In the genomic region with DNA sequence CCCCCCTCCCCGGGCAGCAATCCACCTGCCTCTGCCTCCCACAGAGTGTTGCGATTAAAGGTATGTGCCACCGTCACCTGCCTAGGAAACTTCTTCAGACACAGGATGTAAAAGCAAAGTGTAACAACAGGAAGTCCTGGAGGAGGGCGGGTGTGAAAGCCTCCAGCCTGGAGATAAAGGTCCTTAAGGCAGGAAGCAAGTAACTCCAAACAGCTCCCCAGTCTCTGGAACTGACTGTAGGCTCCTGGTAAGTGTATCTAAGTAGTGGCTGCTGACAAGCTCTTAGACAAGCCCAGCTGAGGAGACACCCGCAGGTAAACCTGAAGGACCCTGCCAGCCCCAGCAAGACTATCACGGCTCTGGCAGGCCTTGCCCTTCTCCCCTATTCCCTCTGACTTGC, we compare ENCODE assay signal across 10 mouse cellular contexts. TPM values are rescaled to one million over a fixed set of nuclear protein-coding genes. Genes with fewer than 3 reads are reported as not detected.
DNase-seq lines count a peak whose midpoint lies in the region; ATAC-seq and TF ChIP-seq lines count a peak whose summit lies in the region.
"Had no signal": no experiment of that assay in that cellular context is flagged by ENCODE, and none has a peak within 500 bp of the region (broad histone marks: within the 10 kb centered on the region; RNA-seq: fewer than 3 reads in every experiment).

No protein-coding gene starts in this region.

- H3K27me3 ChIP-seq in heart, embryonic 14.5 days (ENCODE audit: control insufficient read depth, insufficient read depth, low read length): no peaks in the 10 kb centered on the region
- no peaks in the 10 kb centered on the region for H3K27me3 ChIP-seq in myocyte (ENCODE audit: control insufficient read depth, insufficient read depth, insufficient read length)
- H3K27me3 ChIP-seq: forebrain, embryonic 13.5 days; neural tube, embryonic 12.5 days had no signal

- WGBS in heart, embryonic 14.5 days: 7% methylated on average over 5 of the region's 6 CpGs

- peak; percentile 44 to 63 for DNase-seq in CD8-positive naive resting alpha-beta T cell, adult 2 months (ENCODE audit: low read depth in 2 of 2, low spot score in 2 of 2)
- peak; percentile 27 for DNase-seq in kidney, postnatal 14 days
- no peak for DNase-seq in right cerebral cortex, postnatal 4 days
- DNase-seq in B cell, adult 2 months: no peak
- DNase-seq in spleen, postnatal 14 days (ENCODE audit: low spot score in 2 of 2): no peak
- no peak for DNase-seq in spleen, adult 18-20 months

- H3K36me3 ChIP-seq in heart, embryonic 14.5 days (ENCODE audit: control insufficient read depth, insufficient read depth, low read length): no peaks in the 10 kb centered on the region
- H3K36me3 ChIP-seq in myocyte (ENCODE audit: control insufficient read depth, insufficient read depth): no peaks in the 10 kb centered on the region
- H3K36me3 ChIP-seq: neural tube, embryonic 12.5 days had no signal

- H3K9ac ChIP-seq in heart, embryonic 14.5 days (ENCODE audit: low read length): peak overlapping the region; percentile 59
- H3K9ac ChIP-seq: forebrain, embryonic 13.5 days; neural tube, embryonic 12.5 days had no signal

- H3ac ChIP-seq in myocyte (ENCODE audit: control insufficient read depth, insufficient read length): no peak overlapping the region

- H3K27ac ChIP-seq in heart, embryonic 14.5 days (replicated peaks in 1 of 2; ENCODE audit: control insufficient read depth in 1 of 2, insufficient read depth in 1 of 2, low read depth in 2 of 2, low read length in 2 of 2): peak overlapping the region; percentile 15 to 78
- H3K27ac ChIP-seq: forebrain, embryonic 13.5 days; neural tube, embryonic 12.5 days had no signal

- H3K4me3 ChIP-seq in heart, embryonic 14.5 days (ENCODE audit: control insufficient read depth in 1 of 2, insufficient read depth in 1 of 2, low read depth in 1 of 2, low read length in 2 of 2): no peak overlapping the region
- no peak overlapping the region for H3K4me3 ChIP-seq in myocyte
- H3K4me3 ChIP-seq: forebrain, embryonic 13.5 days; neural tube, embryonic 12.5 days had no signal

- ATAC-seq in heart, embryonic 14.5 days (ENCODE audit: insufficient number of reproducible peaks, insufficient read depth, low FRiP score, low read depth): 0 out of 2 replicates have a peak, but pooled peaks have one; percentile 27
- ATAC-seq: forebrain, embryonic 13.5 days had no signal

- H3K9me3 ChIP-seq in heart, embryonic 14.5 days (ENCODE audit: control insufficient read depth, low read length): no peaks in the 10 kb centered on the region
- H3K9me3 ChIP-seq: forebrain, embryonic 13.5 days; neural tube, embryonic 12.5 days had no signal

- H3K4me2 ChIP-seq in heart, embryonic 14.5 days (ENCODE audit: low read length): peak overlapping the region; percentile 45
- H3K4me2 ChIP-seq in myocyte (ENCODE audit: low read depth): peak overlapping the region; percentile 26
- H3K4me2 ChIP-seq: forebrain, embryonic 13.5 days; neural tube, embryonic 12.5 days had no signal

- TF ChIP-seq POLR2A in myocyte (IDR thresholded peaks at IDR 0.05; ENCODE audit: insufficient read length, low read depth): no peak

- peaks cover 20 to 28% of the 10 kb centered on the region in 2 experiments for H3K4me1 ChIP-seq in heart, embryonic 14.5 days (ENCODE audit: control insufficient read depth in 2 of 2, insufficient read depth in 2 of 2, low read length in 2 of 2)
- H3K4me1 ChIP-seq: forebrain, embryonic 13.5 days; neural tube, embryonic 12.5 days had no signal

- no peaks in the 10 kb centered on the region for H3K79me2 ChIP-seq in myocyte (ENCODE audit: control insufficient read depth, insufficient read depth)

TF ChIP-seq in myocyte, 11 proteins besides CTCF, POLR2A, EP300 and RAD21:
- TF ChIP-seq MYOG (IDR thresholded peaks at IDR 0.05; ENCODE audit: control insufficient read depth in 1 of 3, insufficient read depth in 1 of 3, insufficient read length in 2 of 3, low read depth in 2 of 3) (no peak), USF1 (IDR thresholded peaks at IDR 0.05; ENCODE audit: low read depth) (no peak), TCF12 (IDR thresholded peaks at IDR 0.05; ENCODE audit: insufficient read depth, poor library complexity, severe bottlenecking) (no peak), MYOD1 (IDR thresholded peaks at IDR 0.05; ENCODE audit: control insufficient read depth in 1 of 3, insufficient read length in 2 of 3, low read depth in 2 of 3) (no peak), MAX (IDR thresholded peaks at IDR 0.05; ENCODE audit: low read depth) (no peak), SRF (IDR thresholded peaks at IDR 0.05; ENCODE audit: control insufficient read depth, insufficient read length, low read depth) (no peak), POLR2AphosphoS2 (IDR thresholded peaks at IDR 0.05; ENCODE audit: insufficient read length, low read depth) (no peak), REST (IDR thresholded peaks at IDR 0.05; ENCODE audit: insufficient read depth, insufficient read length) (no peak), CEBPB (IDR thresholded peaks at IDR 0.05; ENCODE audit: insufficient read depth, poor library complexity, severe bottlenecking) (no peak), E2F4 (IDR thresholded peaks at IDR 0.05; ENCODE audit: insufficient read depth) (no peak), TCF3 (IDR thresholded peaks at IDR 0.05; ENCODE audit: insufficient read length, low read depth) (no peak)

RNA-seq across cellular contexts. Expression of gene Igsf23, which starts 10.3 kb away (rescaled TPM):
- polyA plus RNA-seq in heart, embryonic 14.5 days (2014; fragmentation: Nextera tagmentation; extraction: Ambion mirVana): 1.3 and 1.8 TPM in 2 replicates
- polyA plus RNA-seq in myocyte (2012; fragmentation: generic; extraction: Trizol): 0.11 TPM
- polyA plus RNA-seq: forebrain, embryonic 13.5 days; neural tube, embryonic 12.5 days had no signal

RNA-seq across cellular contexts. Expression of gene Pvr, which starts 19.3 kb away (rescaled TPM):
- polyA plus RNA-seq in heart, embryonic 14.5 days (2014; fragmentation: Nextera tagmentation; extraction: Ambion mirVana): 12.7 and 12.9 TPM in 2 replicates
- polyA plus RNA-seq in myocyte (2012; fragmentation: generic; extraction: Trizol): 39.7 TPM

RNA-seq across cellular contexts. Expression of gene Ceacam20, which starts 25.0 kb away (rescaled TPM):
- polyA plus RNA-seq in heart, embryonic 14.5 days (2014; fragmentation: Nextera tagmentation; extraction: Ambion mirVana): not detected in 2 replicates
- polyA plus RNA-seq in myocyte (2012; fragmentation: generic; extraction: Trizol): not detected
- polyA plus RNA-seq: forebrain, embryonic 13.5 days; neural tube, embryonic 12.5 days had no signal

RNA-seq across cellular contexts. Expression of gene Nlrp9b, which starts 51.0 kb away (rescaled TPM):
- not detected in 2 replicates for polyA plus RNA-seq in heart, embryonic 14.5 days (2014; fragmentation: Nextera tagmentation; extraction: Ambion mirVana)
- polyA plus RNA-seq in myocyte (2012; fragmentation: generic; extraction: Trizol): not detected
- polyA plus RNA-seq: forebrain, embryonic 13.5 days; neural tube, embryonic 12.5 days had no signal

RNA-seq across cellular contexts. Expression of gene Ceacam19, which starts 52.5 kb away (rescaled TPM):
- not detected in 2 replicates for polyA plus RNA-seq in heart, embryonic 14.5 days (2014; fragmentation: Nextera tagmentation; extraction: Ambion mirVana)
- polyA plus RNA-seq in myocyte (2012; fragmentation: generic; extraction: Trizol): 0.01 TPM
- polyA plus RNA-seq: forebrain, embryonic 13.5 days; neural tube, embryonic 12.5 days had no signal

Comparison
In these comparisons a context has a peak if more than half of its experiments do, and no peak if none do; other contexts are left out.
1. DNase-seq: peak in CD8-positive naive resting alpha-beta T cell, adult 2 months (2 of 2) and kidney, postnatal 14 days (single experiment); none in right cerebral cortex, postnatal 4 days (single experiment), B cell, adult 2 months (0 of 2), spleen, postnatal 14 days (0 of 2) and spleen, adult 18-20 months (0 of 2).